Mouse (Mus musculus) cerebellum, adult 2 months (tissue): ENCODE data around the gene D430041D05Rik. TPM values are rescaled to one million over a fixed set of nuclear protein-coding genes. Genes with fewer than 3 reads are reported as not detected.

Experiments used
- DNase-seq, 2 experiments: peaks; one replicate each; pipeline ENCODE4 v3.0.0; 2021
- H3K27ac ChIP-seq: fragments of 200-500 bp; 2 replicates; pipeline ENCODE4 v1.5.1; 2012; ENCODE audit warnings: low read length, control low read depth, inconsistent platforms; ENCODE audit not compliant: insufficient read depth
- H3K27me3 ChIP-seq: fragments of 200-500 bp; 2 replicates; pipeline ENCODE4 v1.6.1; 2012; ENCODE audit warnings: inconsistent platforms, mild to moderate bottlenecking, low read length, moderate library complexity; ENCODE audit not compliant: control insufficient read depth, insufficient read depth
- H3K4me1 ChIP-seq: fragments of 200-500 bp; 2 replicates; pipeline ENCODE4 v1.6.1; 2011; ENCODE audit warnings: low read length; ENCODE audit not compliant: control insufficient read depth, insufficient read depth
- H3K4me3 ChIP-seq: fragments of 200-500 bp; replicated peaks from 2 replicates; pipeline ENCODE3; 2011; ENCODE audit warnings: mild to moderate bottlenecking, low read depth, low read length, control low read depth; ENCODE audit not compliant: insufficient read depth
- CTCF ChIP-seq: fragments of 200-500 bp; IDR thresholded peaks from 2 replicates; pipeline ENCODE4 v1.5.1; 2011; ENCODE audit warnings: low read depth, mild to moderate bottlenecking, control low read depth, low read length, moderate library complexity, borderline replicate concordance; ENCODE audit not compliant: insufficient read depth
- POLR2A ChIP-seq: fragments of 200-500 bp; IDR thresholded peaks from 2 replicates; pipeline ENCODE4 v1.6.1; 2011; ENCODE audit warnings: low read length, control low read depth, borderline replicate concordance; ENCODE audit not compliant: insufficient read depth
- WGBS: fragments of 180-500 bp; shearing (Covaris S2); methylation state at CpG from one replicate; pipeline ENCODE4 v1.1.7; 2018; 5-methylcytosine and 5-hydroxymethylcytosine counted together
- polyA plus RNA-seq: library from polyadenylated mRNA; depleted of rRNA; stranded (reverse); fragments of >200 nt; gene quantifications from 2 replicates; pipeline ENCODE4 v1.2.3, GENCODE M21; 2012; rRNA removed

Gene D430041D05Rik
- polyA plus RNA-seq, 1 experiment, result 33.5 TPM

DNA sequence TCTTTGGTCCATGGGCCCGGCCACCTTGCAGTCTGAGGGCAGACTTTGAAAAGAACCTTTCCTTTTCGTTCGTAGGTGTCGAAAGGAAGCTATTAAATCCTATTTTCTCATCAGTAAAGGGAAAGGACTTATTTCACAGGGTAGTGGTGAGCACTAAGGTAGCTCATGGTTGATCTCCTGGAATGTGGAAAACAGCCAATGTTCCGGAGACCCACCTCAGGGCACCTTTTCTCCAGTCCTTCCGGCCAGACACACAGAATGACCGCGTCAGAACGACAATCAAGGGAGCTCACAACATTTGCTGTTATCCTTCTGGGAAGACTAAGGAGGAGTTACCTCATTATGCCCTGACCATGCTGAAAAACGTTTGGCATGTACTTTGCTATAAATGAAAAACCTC is 314.6 kb downstream of the D430041D05Rik start:
- Histone ChIP-seq H3K4me1 (no peaks in the 10 kb centered on the region), H3K4me3 (peak overlapping the region; percentile 48), H3K27me3 (no peaks in the 10 kb centered on the region), H3K27ac (no peak overlapping the region)
- WGBS, result 68% methylated on average over 10 of the region's 10 CpGs
- TF ChIP-seq POLR2A (no peak), CTCF (no peak)
- no peak for DNase-seq

DNA sequence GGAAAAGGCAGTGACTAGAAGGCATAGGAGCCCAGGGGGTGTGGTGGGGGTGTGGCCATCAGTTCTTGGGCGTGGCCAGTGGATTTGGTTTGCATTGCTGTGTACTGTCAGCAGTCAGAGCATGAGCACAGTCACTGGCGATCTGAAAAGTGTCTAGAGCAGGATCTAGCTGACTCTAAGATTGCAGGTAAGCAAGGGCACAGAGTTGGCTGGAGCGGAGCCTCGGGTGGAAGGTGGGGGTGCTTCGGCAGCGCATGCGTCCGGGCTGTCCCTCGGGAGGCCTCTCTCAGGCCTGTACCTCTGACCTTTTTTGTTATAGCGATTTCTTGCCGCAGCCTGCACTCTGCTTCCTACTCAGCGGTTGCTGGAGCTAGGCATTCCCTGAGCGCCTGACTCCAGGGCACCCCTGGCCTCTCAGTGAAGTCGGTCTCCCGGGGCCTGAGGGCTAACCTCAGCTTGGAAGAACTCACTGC is 315.0 kb downstream of the D430041D05Rik start, which contains the start of gene Cd59a:
Cd59a (plus strand) TSS at position 61 of the 473 bp plus-strand sequence.
- Histone ChIP-seq H3K27me3 (no peaks in the 10 kb centered on the region), H3K4me3 (peak within 1 kb of the TSS; percentile 48), H3K4me1 (no peaks in the 10 kb centered on the region), H3K27ac (no peak within 1 kb of the TSS)
- DNase-seq, result peak; percentile 70 to 73
- TF ChIP-seq POLR2A (peak; percentile 18; the same call in 1 of the 2 replicates), CTCF (no peak)
- 10% methylated on average over 15 of the region's 15 CpGs for WGBS

DNA sequence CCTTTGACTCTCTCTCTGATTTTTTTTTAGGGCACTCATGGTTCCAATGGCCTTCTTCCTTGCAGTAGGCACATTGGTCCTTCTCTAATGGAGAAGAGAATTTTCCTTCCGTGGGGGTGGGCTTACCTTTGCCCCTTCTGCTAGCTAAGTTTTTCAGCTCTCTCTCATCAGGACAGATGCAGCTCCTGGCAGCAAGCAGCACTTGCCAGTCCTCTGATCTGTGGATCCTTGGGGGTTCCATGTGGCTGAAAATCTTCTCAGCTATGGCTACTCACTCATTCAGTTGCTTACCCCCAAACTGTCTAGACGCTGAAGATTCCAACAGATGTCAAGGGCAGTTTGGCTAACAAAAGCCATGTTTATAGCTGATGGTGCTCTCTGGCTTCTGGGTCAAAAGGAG is 317.5 kb downstream of the D430041D05Rik start:
- no peak for TF ChIP-seq POLR2A
- TF ChIP-seq CTCF, result no peak
- Histone ChIP-seq H3K4me1 (no peaks in the 10 kb centered on the region), H3K27me3 (no peaks in the 10 kb centered on the region), H3K4me3 (no peak overlapping the region), H3K27ac (no peak overlapping the region)
- DNase-seq, result no peak
- WGBS, result 71% methylated on average over 2 of the region's 2 CpGs

Other genes with a start within 250 kb of the D430041D05Rik start
- 39.5 and 43.1 TPM in 2 replicates for gene Hipk3, start 83.4 kb upstream of the D430041D05Rik start, polyA plus RNA-seq
- gene Cstf3, start 179.5 kb upstream of the D430041D05Rik start, polyA plus RNA-seq, result 35.7 and 35.8 TPM in 2 replicates